Mouse (Mus musculus) gastrocnemius, adult 8-10 months (tissue): ENCODE data around the gene Fyn. TPM values are rescaled to one million over a fixed set of nuclear protein-coding genes. Genes with fewer than 3 reads are reported as not detected.

ENCODE experiments used
- DNase-seq, 2 experiments: peaks; one replicate each; pipeline ENCODE4 v3.0.0; 2022; ENCODE audit warnings: low spot score in 2 of 2
- total RNA-seq, 4 experiments: library from RNA; stranded (reverse); gene quantifications; 2 replicates each; pipeline ENCODE4 v1.2.4; 2022

The Fyn gene
- total RNA-seq, 4 experiments from 2014 or later = 2.8 to 7.3 (median 5.7) TPM

- no peak for DNase-seq
Measured at GRCm38 (mm10) chr10:39378025-39378603, 9.5 kb downstream of the Fyn start.

GRCm38 (mm10) chr10:39379287-39379686 is 10.6 kb downstream of the Fyn start:
- no peak for DNase-seq

GRCm38 (mm10) chr10:39379721-39380370 is 11.2 kb downstream of the Fyn start:
- no peak for DNase-seq

GRCm38 (mm10) chr10:39385259-39385658 is 16.6 kb downstream of the Fyn start:
- DNase-seq = no peak

- DNase-seq = no peak
Measured at GRCm38 (mm10) chr10:39386203-39386602, 17.5 kb downstream of the Fyn start.

- DNase-seq = no peak
Measured at GRCm38 (mm10) chr10:39387024-39387423, 18.4 kb downstream of the Fyn start.

- DNase-seq = no peak
Measured at GRCm38 (mm10) chr10:39387556-39387955, 18.9 kb downstream of the Fyn start.

- DNase-seq = no peak
Measured at GRCm38 (mm10) chr10:39388144-39388543, 19.5 kb downstream of the Fyn start.

GRCm38 (mm10) chr10:39389451-39389891 is 20.8 kb downstream of the Fyn start:
- DNase-seq = no peak

GRCm38 (mm10) chr10:39390541-39390940 is 21.9 kb downstream of the Fyn start:
- no peak for DNase-seq

- DNase-seq = no peak
Measured at GRCm38 (mm10) chr10:39392900-39393483, 24.3 kb downstream of the Fyn start.

GRCm38 (mm10) chr10:39395544-39395943 is 26.9 kb downstream of the Fyn start:
- DNase-seq = no peak

- no peak for DNase-seq
Measured at GRCm38 (mm10) chr10:39398924-39399323, 30.3 kb downstream of the Fyn start.

- DNase-seq = no peak
Measured at GRCm38 (mm10) chr10:39400155-39400554, 31.5 kb downstream of the Fyn start.

GRCm38 (mm10) chr10:39402487-39402886 is 33.8 kb downstream of the Fyn start:
- DNase-seq = no peak

GRCm38 (mm10) chr10:39403706-39404105 is 35.1 kb downstream of the Fyn start:
- DNase-seq = no peak

- DNase-seq = no peak
Measured at GRCm38 (mm10) chr10:39404175-39404574, 35.5 kb downstream of the Fyn start.

GRCm38 (mm10) chr10:39405982-39406797 is 37.5 kb downstream of the Fyn start:
- no peak for DNase-seq

- DNase-seq = no peak
Measured at GRCm38 (mm10) chr10:39406798-39407189, 38.1 kb downstream of the Fyn start.

- DNase-seq = no peak
Measured at GRCm38 (mm10) chr10:39407553-39407952, 38.9 kb downstream of the Fyn start.

GRCm38 (mm10) chr10:39409602-39410001 is 40.9 kb downstream of the Fyn start:
- DNase-seq = no peak

- DNase-seq = no peak
Measured at GRCm38 (mm10) chr10:39410151-39410649, 41.5 kb downstream of the Fyn start.
